Mouse (Mus musculus) 3134 (cell line): ENCODE measurements around the gene Gm10228.
"Not testable (repeated sequence)": the region's sequence is repeated elsewhere in the genome, so short reads cannot be mapped to it uniquely, and the experiment has no call there.

Source experiments
- DNase-seq: peaks from one replicate; pipeline ENCODE4 v3.0.0-alpha.2; 2011; ENCODE audit warnings: low spot score; ENCODE audit not compliant: insufficient read length; ENCODE audit errors: extremely low read depth

Gene Gm10228

GRCm38 (mm10) chr16:89041372-89041771, at the start of gene Gm10228:
Gene Gm10228, minus strand, starts transcription at chr16:89041472.
- not testable (repeated sequence) for DNase-seq

DNA sequence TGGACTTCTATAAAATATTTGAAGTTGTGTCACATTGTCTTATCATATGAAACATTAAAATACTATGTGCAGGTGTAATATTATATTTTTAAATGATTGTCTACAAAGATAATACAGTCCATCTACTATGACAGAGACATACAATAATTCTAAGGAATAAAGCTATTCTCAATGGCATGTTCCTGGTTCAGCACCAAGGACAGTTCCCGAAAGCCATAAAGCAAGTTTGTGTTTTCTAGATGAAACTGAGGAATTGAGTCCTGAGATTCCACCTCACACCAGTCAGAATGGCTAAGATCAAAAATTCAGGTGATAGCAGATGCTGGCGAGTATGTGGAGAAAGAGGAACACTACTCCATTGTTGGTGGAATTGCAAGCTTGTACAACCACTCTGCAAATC, 29.8 kb upstream of the Gm10228 start:
- DNase-seq = not testable (repeated sequence)

GRCm38 (mm10) chr16:89063902-89064301, 22.6 kb upstream of the Gm10228 start, which contains the start of gene 1110025L11Rik:
Gene 1110025L11Rik, minus strand, starts transcription at chr16:89064002.
- not testable (repeated sequence) for DNase-seq

DNA sequence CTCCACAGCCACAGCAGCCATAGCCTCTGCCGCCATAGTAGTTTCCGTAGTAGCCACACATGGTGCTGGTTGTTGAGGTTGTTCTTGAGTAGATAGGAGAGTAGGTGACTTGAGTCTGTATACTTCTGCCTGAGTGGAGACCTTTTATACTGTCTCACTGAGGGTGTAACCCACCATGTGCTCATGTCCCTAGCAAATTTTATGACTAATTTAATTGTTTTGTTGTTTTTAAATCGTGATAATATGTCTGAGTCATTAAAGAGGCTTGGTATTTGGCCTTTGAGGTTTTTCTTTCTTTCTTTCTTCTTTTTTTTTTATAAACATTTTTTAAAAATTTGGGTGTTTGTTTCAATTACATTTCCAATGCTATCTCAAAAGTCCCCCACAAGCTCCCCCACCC, 6.5 kb upstream of the Gm10228 start, which contains the start of gene Krtap6-5:
Gene Krtap6-5 (minus strand): TSS at position 101 of the 400 bp plus-strand sequence.
- DNase-seq = no peak

DNA sequence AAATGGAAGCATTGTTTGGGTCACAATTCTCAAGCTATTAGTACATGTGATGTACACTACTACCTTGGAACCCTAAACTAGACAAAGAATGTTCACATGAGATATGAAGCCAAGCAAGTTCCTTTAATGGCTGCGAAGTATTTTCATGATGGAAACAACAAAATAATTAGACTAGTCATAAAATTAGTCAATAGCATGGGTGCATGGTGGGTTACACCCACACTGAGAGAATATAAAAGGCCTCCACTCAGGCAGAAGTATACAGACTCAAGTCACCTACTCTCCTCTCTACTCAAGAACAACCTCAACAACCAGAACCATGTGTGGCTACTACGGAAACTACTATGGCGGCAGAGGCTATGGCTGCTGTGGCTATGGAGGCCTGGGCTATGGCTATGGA, 9.9 kb downstream of the Gm10228 start, which contains the start of gene Krtap6-1:
Gene Krtap6-1 (plus strand): TSS at position 301 of the 400 bp plus-strand sequence.
- DNase-seq = not testable (repeated sequence)

- DNase-seq = not testable (repeated sequence)
Observed at GRCm38 (mm10) chr16:89014984-89015383, 26.3 kb downstream of the Gm10228 start, which contains the start of gene Gm10229. Gene Gm10229, plus strand, starts transcription at chr16:89015284.

- no peak for DNase-seq
Observed at GRCm38 (mm10) chr16:89013973-89014372, 27.3 kb downstream of the Gm10228 start.

- DNase-seq = no peak
Observed at GRCm38 (mm10) chr16:89010659-89011058, 30.6 kb downstream of the Gm10228 start, which contains the start of gene Krtap22-2. Gene Krtap22-2, minus strand, starts transcription at chr16:89010759.
